16 mouse cellular contexts compared by ENCODE assay signal in genomic region chr7:83015756-83016155, GRCm38 (mm10).
DNase-seq lines count a peak whose midpoint lies in the region; ATAC-seq lines count a peak whose summit lies in the region.
"Had no signal": no experiment of that assay in that cellular context is flagged by ENCODE, and none has a peak within 500 bp of the region (broad histone marks: within the 10 kb centered on the region; RNA-seq: fewer than 3 reads in every experiment).

No protein-coding gene starts in this region.

- ATAC-seq in limb, embryonic 11.5 days (ENCODE audit: insufficient number of reproducible peaks, low FRiP score, low TSS enrichment, low read depth): no peak

- H3K9me3 ChIP-seq in limb, embryonic 11.5 days (ENCODE audit: control insufficient read depth, low read length): no peaks in the 10 kb centered on the region
- H3K9me3 ChIP-seq in limb, embryonic 10.5 days (replicated peaks): no peaks in the 10 kb centered on the region
- no peaks in the 10 kb centered on the region for H3K9me3 ChIP-seq in hindbrain, embryonic 10.5 days
- H3K9me3 ChIP-seq in midbrain, embryonic 10.5 days (replicated peaks): no peaks in the 10 kb centered on the region
- no peaks in the 10 kb centered on the region for H3K9me3 ChIP-seq in heart, embryonic 10.5 days
- H3K9me3 ChIP-seq: embryonic facial prominence, embryonic 13.5 days; liver, embryonic 13.5 days had no signal

- no peak overlapping the region for H3K4me2 ChIP-seq in limb, embryonic 11.5 days (ENCODE audit: low read depth, severe bottlenecking)
- H3K4me2 ChIP-seq: embryonic facial prominence, embryonic 13.5 days; liver, embryonic 13.5 days had no signal

- no peak overlapping the region for H3K27ac ChIP-seq in limb, embryonic 11.5 days (replicated peaks; ENCODE audit: low read depth, low read length)
- H3K27ac ChIP-seq in limb, embryonic 10.5 days: no peak overlapping the region
- H3K27ac ChIP-seq in hindbrain, embryonic 10.5 days: peak overlapping the region; percentile 84
- H3K27ac ChIP-seq in midbrain, embryonic 10.5 days (replicated peaks): peak overlapping the region; percentile 83
- H3K27ac ChIP-seq in heart, embryonic 10.5 days: no peak overlapping the region
- H3K27ac ChIP-seq: embryonic facial prominence, embryonic 13.5 days; liver, embryonic 13.5 days had no signal

- no peaks in the 10 kb centered on the region for H3K27me3 ChIP-seq in limb, embryonic 11.5 days (ENCODE audit: control insufficient read depth, insufficient read depth, low read length)
- H3K27me3 ChIP-seq in limb, embryonic 10.5 days (ENCODE audit: low read depth, poor library complexity, severe bottlenecking): no peaks in the 10 kb centered on the region
- H3K27me3 ChIP-seq in hindbrain, embryonic 10.5 days (ENCODE audit: insufficient read depth, poor library complexity, severe bottlenecking): no peaks in the 10 kb centered on the region
- H3K27me3 ChIP-seq in midbrain, embryonic 10.5 days (ENCODE audit: low read depth, poor library complexity, severe bottlenecking): no peaks in the 10 kb centered on the region
- no peaks in the 10 kb centered on the region for H3K27me3 ChIP-seq in heart, embryonic 10.5 days (ENCODE audit: insufficient read depth, poor library complexity, severe bottlenecking)
- H3K27me3 ChIP-seq: embryonic facial prominence, embryonic 13.5 days; liver, embryonic 13.5 days had no signal

- WGBS in limb, embryonic 11.5 days: 38% methylated on average over 4 of the region's 4 CpGs
- 54% methylated on average over 4 of the region's 4 CpGs for WGBS in limb, embryonic 10.5 days
- 19% methylated on average over 4 of the region's 4 CpGs for WGBS in hindbrain, embryonic 10.5 days
- 21% methylated on average over 4 of the region's 4 CpGs for WGBS in midbrain, embryonic 10.5 days
- WGBS in heart, embryonic 10.5 days: 51% methylated on average over 4 of the region's 4 CpGs

- DNase-seq in limb, embryonic 11.5 days (ENCODE audit: low spot score): peak; percentile 41
- DNase-seq in limb, embryonic 10.5 days (ENCODE audit: low spot score): no peak
- DNase-seq in hindbrain, embryonic 10.5 days (ENCODE audit: low spot score): no peak
- DNase-seq in midbrain, embryonic 10.5 days (ENCODE audit: low spot score): no peak
- peak; percentile 29 for DNase-seq in right cerebral cortex, postnatal 4 days
- DNase-seq in MN1 (ENCODE audit: low spot score): no peak
- DNase-seq in lung, postnatal 10 days: no peak
- DNase-seq in heart, embryonic 10.5 days (ENCODE audit: low spot score): no peak
- DNase-seq: adrenal gland, postnatal 36 days; cerebellum, postnatal 36 days; gastrocnemius, postnatal 36 days; kidney, adult 9 months; liver, embryonic 13.5 days; lung, postnatal 36 days; spleen, adult 18-20 months had no signal

- H3K4me1 ChIP-seq in limb, embryonic 11.5 days (ENCODE audit: control insufficient read depth, insufficient read depth, low read length): peaks cover 6% of the 10 kb centered on the region; the same call in 1 of the 2 replicates
- H3K4me1 ChIP-seq in limb, embryonic 10.5 days: peaks cover 13% of the 10 kb centered on the region
- peaks cover 22% of the 10 kb centered on the region for H3K4me1 ChIP-seq in hindbrain, embryonic 10.5 days (replicated peaks)
- peaks cover 28% of the 10 kb centered on the region for H3K4me1 ChIP-seq in midbrain, embryonic 10.5 days
- H3K4me1 ChIP-seq in heart, embryonic 10.5 days: no peaks in the 10 kb centered on the region
- H3K4me1 ChIP-seq: embryonic facial prominence, embryonic 13.5 days; liver, embryonic 13.5 days had no signal

- no peaks in the 10 kb centered on the region for H3K36me3 ChIP-seq in limb, embryonic 11.5 days (ENCODE audit: control insufficient read depth, insufficient read depth, low read length)
- no peaks in the 10 kb centered on the region for H3K36me3 ChIP-seq in limb, embryonic 10.5 days
- H3K36me3 ChIP-seq in hindbrain, embryonic 10.5 days: no peaks in the 10 kb centered on the region
- no peaks in the 10 kb centered on the region for H3K36me3 ChIP-seq in midbrain, embryonic 10.5 days
- no peaks in the 10 kb centered on the region for H3K36me3 ChIP-seq in heart, embryonic 10.5 days
- H3K36me3 ChIP-seq: embryonic facial prominence, embryonic 13.5 days; liver, embryonic 13.5 days had no signal

- no peak overlapping the region for H3K9ac ChIP-seq in limb, embryonic 11.5 days (ENCODE audit: low read length)
- H3K9ac ChIP-seq: embryonic facial prominence, embryonic 13.5 days; liver, embryonic 13.5 days had no signal

- no peak overlapping the region for H3K4me3 ChIP-seq in limb, embryonic 11.5 days (ENCODE audit: low read depth, low read length)
- H3K4me3 ChIP-seq in limb, embryonic 10.5 days: no peak overlapping the region
- no peak overlapping the region for H3K4me3 ChIP-seq in hindbrain, embryonic 10.5 days
- no peak overlapping the region for H3K4me3 ChIP-seq in midbrain, embryonic 10.5 days
- H3K4me3 ChIP-seq in heart, embryonic 10.5 days: no peak overlapping the region
- H3K4me3 ChIP-seq: embryonic facial prominence, embryonic 13.5 days; liver, embryonic 13.5 days had no signal

Comparison
In these comparisons a context has a peak if more than half of its experiments do, and no peak if none do; other contexts are left out.
1. DNase-seq: peak in limb, embryonic 11.5 days (single experiment) and right cerebral cortex, postnatal 4 days (single experiment); none in limb, embryonic 10.5 days (single experiment), hindbrain, embryonic 10.5 days (single experiment), midbrain, embryonic 10.5 days (single experiment), MN1 (single experiment), lung, postnatal 10 days (single experiment) and heart, embryonic 10.5 days (single experiment).
2. H3K27ac ChIP-seq: peak in hindbrain, embryonic 10.5 days (single experiment) and midbrain, embryonic 10.5 days (single experiment); none in limb, embryonic 11.5 days (single experiment), limb, embryonic 10.5 days (single experiment) and heart, embryonic 10.5 days (single experiment).